Mouse (Mus musculus) 3134 (cell line): Measurements from ENCODE around the gene Tescl.
A peak's percentile ranks its signal among the peaks of the same experiment; 100 is the strongest.

Experiments
- DNase-seq: peaks from one replicate; pipeline ENCODE4 v3.0.0-alpha.2; 2011; ENCODE audit warnings: low spot score; ENCODE audit not compliant: insufficient read length; ENCODE audit errors: extremely low read depth

Gene Tescl

DNA sequence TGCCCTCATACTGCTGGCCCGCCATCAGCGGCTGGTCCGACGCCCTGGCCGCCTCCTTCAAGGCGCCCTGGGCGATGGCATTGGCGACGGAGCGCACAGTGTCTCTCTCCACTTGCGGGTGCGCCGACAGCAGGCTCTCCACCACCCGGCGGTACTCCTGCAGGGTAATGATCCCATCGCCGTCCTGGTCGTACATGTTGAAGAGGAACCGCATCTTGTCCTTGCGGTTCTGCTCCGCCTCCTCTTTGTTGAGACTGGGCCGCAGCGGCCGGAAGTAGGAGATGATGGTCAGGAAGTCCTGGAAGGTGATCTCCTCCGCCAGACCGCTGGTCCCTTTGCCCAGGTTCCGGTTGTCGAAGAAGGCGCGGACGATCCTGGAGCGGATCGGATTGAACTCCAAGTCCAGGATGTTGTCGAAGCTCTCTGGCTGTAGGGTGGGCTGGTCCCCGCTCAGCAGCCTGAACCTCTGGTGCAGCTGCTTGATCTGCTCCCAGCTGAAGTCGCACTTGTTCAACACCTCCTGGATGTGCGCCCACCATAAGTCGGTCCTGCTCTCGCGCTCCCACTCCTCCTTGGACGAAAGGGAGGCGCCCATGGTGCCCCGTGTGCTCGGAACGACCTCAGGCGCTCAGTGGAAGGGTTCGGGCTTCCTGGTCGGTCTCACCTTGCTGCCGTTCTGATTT, at the start of gene Tescl:
TSS of gene Tescl (minus strand) at position 633 of the 683 bp plus-strand sequence.
- no peak for DNase-seq

DNA sequence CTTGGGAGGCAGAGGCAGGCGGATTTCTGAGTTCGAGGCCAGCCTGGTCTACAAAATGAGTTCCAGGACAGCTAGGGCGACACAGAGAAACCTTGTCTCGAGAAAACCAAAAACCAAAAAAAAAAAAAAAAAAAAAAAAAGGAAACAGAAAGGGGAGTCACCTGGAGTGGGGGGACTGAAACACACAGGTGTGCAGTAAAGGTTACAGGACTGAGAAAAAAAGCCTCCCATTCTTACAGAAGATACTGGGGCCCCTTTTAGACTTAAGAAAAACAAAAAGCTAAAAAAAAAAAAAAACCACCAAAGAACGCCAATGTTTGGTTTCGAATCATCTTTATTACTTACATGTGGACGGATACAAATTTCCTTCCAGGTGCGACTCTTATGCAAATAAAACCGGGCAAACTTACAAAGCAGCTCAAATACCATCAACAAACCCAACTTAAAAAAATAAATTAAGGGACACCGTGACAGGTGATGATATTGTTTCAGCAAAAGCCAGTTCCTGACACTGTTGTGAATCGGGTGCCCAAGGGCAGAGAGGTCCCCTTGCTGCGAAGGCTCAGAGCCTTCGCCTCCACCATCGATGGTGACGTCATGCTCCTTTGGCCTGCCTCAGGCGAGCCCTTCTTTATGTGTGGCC, 49.1 kb upstream of the Tescl start:
- no peak for DNase-seq

DNA sequence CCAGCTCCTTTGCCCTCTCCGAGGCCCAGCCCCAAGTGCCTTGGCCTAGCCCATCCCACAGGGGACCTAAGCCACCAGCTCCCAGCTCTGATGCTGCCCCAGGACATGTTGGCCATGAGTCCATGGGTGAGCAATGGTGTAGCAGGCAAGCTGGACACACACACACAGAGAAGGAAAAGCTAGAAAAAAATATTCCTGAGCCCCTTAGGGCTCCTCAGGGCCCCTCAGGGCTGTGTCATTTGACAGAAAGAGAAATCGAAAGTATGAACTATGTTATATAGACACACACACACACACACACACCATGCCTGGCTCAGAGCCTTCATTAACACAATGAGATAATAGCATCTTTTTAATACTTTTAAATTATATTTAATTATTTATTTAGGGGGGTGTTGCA, 46.6 kb upstream of the Tescl start:
- DNase-seq, result no peak

DNA sequence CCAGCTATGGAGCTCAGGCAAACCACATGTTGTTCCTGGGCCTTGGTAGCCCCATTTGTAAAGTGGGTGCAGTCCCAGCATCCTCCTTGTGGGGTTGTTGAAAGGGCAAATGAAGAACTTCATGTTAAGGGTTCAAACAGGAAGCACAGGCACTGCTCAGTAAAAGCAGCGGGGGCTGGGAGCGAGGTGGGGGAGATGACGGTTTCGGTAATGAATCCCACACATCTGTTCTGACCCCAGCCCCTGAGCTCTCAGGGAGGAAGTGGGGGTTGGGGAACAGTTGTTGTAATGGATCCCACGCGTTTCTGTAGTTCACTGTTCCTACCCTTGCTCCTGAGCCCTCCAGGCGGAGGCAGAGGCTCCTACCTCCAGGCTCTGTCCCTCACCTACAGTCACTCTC, 46.2 kb upstream of the Tescl start:
- DNase-seq, result no peak

GRCm38 (mm10) chr7:24378049-24378701, 44.4 kb upstream of the Tescl start:
- DNase-seq, result no peak

DNA sequence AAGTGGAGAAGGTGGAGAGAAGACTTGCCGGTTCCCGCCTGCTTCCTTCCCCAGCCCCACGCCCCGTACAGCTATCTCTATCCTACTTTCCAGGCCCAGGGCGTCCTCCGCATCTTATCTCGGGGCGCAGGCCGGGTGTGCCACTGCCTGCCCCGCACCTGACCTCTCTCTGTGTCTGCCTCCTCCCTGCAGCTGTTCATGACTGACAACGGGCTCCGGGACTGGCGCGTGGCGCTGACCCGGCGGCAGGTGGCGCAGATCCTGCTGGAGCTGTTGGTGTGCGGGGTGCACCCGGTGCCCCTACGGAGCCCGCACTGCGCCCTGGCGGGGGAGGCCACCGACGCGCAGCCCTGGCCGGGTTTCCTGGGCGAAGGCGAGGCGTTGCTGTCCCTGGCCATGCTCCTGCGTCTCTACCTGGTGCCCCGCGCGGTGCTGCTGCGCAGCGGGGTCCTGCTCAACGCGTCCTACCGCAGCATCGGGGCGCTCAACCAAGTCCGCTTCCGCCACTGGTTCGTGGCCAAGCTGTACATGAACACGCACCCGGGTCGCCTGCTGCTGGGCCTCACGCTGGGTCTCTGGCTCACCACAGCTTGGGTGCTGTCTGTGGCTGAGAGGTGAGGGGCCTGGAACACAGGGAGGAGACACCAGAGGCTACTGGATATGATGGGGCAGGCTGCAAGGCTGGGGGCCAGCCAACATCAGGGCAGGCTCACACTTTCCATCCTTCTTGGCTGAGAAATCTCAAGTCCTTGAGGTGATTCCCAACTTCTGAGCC, 43.5 kb upstream of the Tescl start:
- no peak for DNase-seq

DNA sequence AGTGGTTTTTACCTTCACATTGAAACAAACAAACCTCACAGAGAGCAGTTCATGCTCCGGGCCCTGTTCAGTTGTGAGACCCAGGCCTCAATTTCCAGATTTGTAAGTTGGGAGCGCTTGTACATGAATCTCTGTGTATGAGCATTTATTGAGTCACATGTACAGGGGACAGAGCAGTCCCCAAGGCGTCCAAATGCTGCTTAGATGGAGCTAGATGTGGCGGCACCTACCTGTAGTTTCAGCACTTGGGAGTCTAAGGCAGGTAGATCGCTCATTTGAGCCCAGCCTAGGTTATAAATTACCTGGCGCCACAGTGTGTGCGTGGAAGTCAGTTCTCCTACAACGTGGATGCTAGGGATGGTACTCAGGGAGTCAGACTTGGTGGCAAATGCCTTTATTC, 42.7 kb upstream of the Tescl start:
- DNase-seq, result no peak

GRCm38 (mm10) chr7:24373538-24374379, 40.0 kb upstream of the Tescl start:
- DNase-seq, result no peak

DNA sequence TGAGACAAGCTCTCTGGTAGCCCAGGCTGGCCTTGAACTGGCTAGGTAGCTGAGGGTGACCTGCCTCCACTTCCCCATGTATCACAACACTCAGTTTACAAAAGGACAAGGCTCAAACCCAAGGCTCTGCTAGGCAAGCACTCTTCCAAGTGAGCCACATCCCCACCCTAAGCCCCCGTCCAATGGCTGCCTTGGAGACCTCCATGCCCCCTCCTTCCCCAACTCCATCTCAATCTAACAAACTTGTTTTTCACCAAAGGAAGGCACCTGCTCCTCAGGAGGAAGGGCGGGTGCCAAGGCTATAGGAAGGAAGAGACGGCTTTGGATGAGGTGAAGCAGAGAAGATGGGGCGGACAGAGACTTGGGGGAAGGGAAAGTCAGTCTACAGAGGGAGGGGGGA, 39.0 kb upstream of the Tescl start:
- DNase-seq, result no peak

DNA sequence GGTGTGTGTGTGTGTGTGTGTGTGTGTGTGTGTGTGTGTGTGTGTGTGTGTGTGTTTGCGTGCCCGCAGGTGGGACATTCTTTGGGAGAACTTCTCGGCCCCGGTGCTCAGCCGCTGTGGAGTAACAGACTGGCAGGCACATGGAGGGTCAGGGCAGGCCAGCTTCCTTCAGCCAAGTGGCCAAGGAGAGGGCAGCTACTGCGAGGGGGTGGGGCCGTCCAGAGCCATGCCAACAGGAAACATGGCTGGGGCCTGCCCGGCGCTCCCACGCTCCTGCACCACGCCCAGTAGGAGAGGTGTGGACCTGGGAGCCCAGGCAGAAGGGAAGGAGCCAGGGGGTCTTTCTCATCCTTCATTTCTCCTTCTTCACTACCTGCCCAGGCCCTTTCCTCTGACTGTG, 38.6 kb upstream of the Tescl start:
- DNase-seq, result peak; percentile 77

GRCm38 (mm10) chr7:24371809-24372145, 38.0 kb upstream of the Tescl start:
- no peak for DNase-seq

- no peak for DNase-seq
Measured at GRCm38 (mm10) chr7:24371012-24371808, 37.5 kb upstream of the Tescl start.

- peak; percentile 89 for DNase-seq
Measured at GRCm38 (mm10) chr7:24369731-24370541, 36.2 kb upstream of the Tescl start, which contains the start of gene Kcnn4. Gene Kcnn4 (plus strand): TSS chr7:24370263.

GRCm38 (mm10) chr7:24368946-24369345, 35.2 kb upstream of the Tescl start:
- DNase-seq, result no peak

GRCm38 (mm10) chr7:24368226-24368625, 34.5 kb upstream of the Tescl start:
- no peak for DNase-seq

DNA sequence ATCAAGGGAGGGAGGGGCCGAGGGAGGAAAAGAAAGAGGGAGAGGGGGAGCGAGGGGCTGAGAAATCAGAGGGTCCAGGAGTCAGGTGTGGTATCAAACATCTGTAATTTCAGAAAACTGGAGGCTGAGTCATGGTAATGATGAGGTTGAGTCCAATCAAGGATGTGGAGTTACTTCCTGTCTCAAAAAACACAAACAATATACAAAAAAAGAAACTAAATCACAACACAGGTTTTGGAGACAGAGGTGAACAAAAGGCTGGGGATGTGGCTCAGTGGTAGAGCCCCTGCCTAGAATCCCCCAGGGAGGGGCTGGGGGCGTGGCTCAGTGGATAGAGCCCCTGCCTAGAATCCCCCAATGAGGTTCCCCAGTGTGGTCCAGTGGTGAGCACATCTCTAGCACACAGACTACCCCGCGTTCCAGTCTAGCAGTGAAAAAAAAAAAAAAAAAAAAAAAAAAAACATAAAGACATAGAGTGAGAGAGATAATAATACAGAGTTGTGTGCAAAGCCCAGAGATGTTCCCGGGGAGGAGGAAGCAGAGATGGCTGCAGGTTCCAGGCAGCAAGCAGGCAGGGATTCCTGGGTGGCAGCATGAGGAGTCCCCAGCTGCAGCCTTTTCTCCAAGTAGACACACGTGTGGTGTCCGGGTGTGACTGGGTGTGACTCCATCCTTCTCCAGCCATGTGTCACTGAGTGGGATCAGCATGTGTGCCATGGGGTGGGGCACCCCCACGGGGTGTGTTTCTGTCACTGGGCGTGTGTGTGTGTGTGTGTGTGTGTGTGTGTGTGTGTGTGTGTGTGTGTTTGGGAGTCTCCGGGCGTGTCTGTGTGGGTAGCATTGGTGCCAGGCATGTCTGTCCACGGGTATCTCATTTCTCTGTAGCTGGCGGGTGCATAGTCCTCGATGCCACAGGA, 33.2 kb upstream of the Tescl start:
- DNase-seq, result no peak

DNA sequence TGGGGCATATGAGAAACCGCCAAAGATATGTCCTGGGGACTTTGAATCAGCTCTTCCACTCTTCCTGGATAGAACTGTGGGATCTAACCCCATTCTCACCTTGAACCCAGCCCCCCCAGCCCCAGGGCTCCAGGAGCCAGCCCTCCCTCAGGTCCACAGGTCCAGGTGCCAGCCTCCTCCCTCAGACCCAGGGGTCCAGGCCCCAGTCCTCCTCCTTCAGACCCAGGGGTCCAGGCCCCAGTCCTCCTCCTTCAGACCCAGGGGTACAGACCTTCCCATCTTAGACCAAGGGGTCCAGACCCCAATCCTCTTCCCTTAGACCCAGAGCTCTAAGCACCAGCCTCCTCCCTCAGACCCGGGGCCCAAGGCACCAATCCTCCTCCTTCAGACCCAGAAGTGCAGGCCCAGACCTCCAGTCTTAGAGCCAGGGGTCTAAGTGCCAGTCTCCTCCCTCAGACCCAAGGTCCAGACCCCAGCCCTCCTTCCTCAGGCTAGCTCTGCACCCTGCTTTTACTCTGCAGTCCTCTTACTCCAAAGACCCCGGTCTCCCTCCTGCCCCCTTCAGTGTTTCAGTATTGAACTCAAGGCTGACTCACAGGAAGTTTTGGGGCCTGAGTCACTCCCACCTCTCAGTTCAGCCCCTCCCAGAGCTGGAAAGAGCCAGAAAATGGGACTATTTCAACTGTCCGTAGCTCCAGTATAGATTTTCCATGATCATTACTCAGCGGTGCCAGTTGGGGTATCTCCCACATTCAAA, 31.7 kb upstream of the Tescl start:
- DNase-seq, result peak; percentile 83
